Mouse (Mus musculus): ENCODE data around the gene Tacc2.

Tacc2 gene

GRCm38 (mm10) chr7:130577388-130578003, at the start of gene Tacc2:
Tacc2 (plus strand) TSS chr7:130577438.
- no peak for TF ChIP-seq GATA4 (IDR thresholded peaks at IDR 0.05; ENCODE audit: insufficient replicate concordance, low read length)

- TF ChIP-seq GATA4 (IDR thresholded peaks at IDR 0.05; ENCODE audit: insufficient replicate concordance, low read length), result peak; percentile 46; the same call in 1 of the 2 replicates
Measured at GRCm38 (mm10) chr7:130533316-130534260, 43.6 kb upstream of the Tacc2 start.

GRCm38 (mm10) chr7:130535174-130535573, 42.1 kb upstream of the Tacc2 start:
- TF ChIP-seq GATA4 (IDR thresholded peaks at IDR 0.05; ENCODE audit: insufficient replicate concordance, low read length), result no peak

- no peak for TF ChIP-seq GATA4 (IDR thresholded peaks at IDR 0.05; ENCODE audit: insufficient replicate concordance, low read length)
Measured at GRCm38 (mm10) chr7:130537068-130537467, 40.2 kb upstream of the Tacc2 start.

- no peak for TF ChIP-seq GATA4 (IDR thresholded peaks at IDR 0.05; ENCODE audit: insufficient replicate concordance, low read length)
Measured at GRCm38 (mm10) chr7:130540176-130540575, 37.1 kb upstream of the Tacc2 start.

GRCm38 (mm10) chr7:130543181-130543580, 34.1 kb upstream of the Tacc2 start:
- no peak for TF ChIP-seq GATA4 (IDR thresholded peaks at IDR 0.05; ENCODE audit: insufficient replicate concordance, low read length)

- no peak for TF ChIP-seq GATA4 (IDR thresholded peaks at IDR 0.05; ENCODE audit: insufficient replicate concordance, low read length)
Measured at GRCm38 (mm10) chr7:130545401-130545800, 31.8 kb upstream of the Tacc2 start.

- TF ChIP-seq GATA4 (IDR thresholded peaks at IDR 0.05; ENCODE audit: insufficient replicate concordance, low read length), result no peak
Measured at GRCm38 (mm10) chr7:130545893-130546292, 31.3 kb upstream of the Tacc2 start.

GRCm38 (mm10) chr7:130546421-130546790, 30.8 kb upstream of the Tacc2 start:
- no peak for TF ChIP-seq GATA4 (IDR thresholded peaks at IDR 0.05; ENCODE audit: insufficient replicate concordance, low read length)

GRCm38 (mm10) chr7:130546791-130547484, 30.3 kb upstream of the Tacc2 start:
- no peak for TF ChIP-seq GATA4 (IDR thresholded peaks at IDR 0.05; ENCODE audit: insufficient replicate concordance, low read length)

GRCm38 (mm10) chr7:130547635-130548175, 29.5 kb upstream of the Tacc2 start:
- TF ChIP-seq GATA4 (IDR thresholded peaks at IDR 0.05; ENCODE audit: insufficient replicate concordance, low read length), result no peak

GRCm38 (mm10) chr7:130552780-130553179, 24.5 kb upstream of the Tacc2 start:
- TF ChIP-seq GATA4 (IDR thresholded peaks at IDR 0.05; ENCODE audit: insufficient replicate concordance, low read length), result no peak

GRCm38 (mm10) chr7:130553321-130553720, 23.9 kb upstream of the Tacc2 start:
- TF ChIP-seq GATA4 (IDR thresholded peaks at IDR 0.05; ENCODE audit: insufficient replicate concordance, low read length), result no peak

- TF ChIP-seq GATA4 (IDR thresholded peaks at IDR 0.05; ENCODE audit: insufficient replicate concordance, low read length), result no peak
Measured at GRCm38 (mm10) chr7:130555597-130555996, 21.6 kb upstream of the Tacc2 start.

GRCm38 (mm10) chr7:130558592-130558991, 18.6 kb upstream of the Tacc2 start:
- no peak for TF ChIP-seq GATA4 (IDR thresholded peaks at IDR 0.05; ENCODE audit: insufficient replicate concordance, low read length)

Measured in liver, adult (tissue).